ENCODE assay signal across 11 mouse cellular contexts in the genomic region with DNA sequence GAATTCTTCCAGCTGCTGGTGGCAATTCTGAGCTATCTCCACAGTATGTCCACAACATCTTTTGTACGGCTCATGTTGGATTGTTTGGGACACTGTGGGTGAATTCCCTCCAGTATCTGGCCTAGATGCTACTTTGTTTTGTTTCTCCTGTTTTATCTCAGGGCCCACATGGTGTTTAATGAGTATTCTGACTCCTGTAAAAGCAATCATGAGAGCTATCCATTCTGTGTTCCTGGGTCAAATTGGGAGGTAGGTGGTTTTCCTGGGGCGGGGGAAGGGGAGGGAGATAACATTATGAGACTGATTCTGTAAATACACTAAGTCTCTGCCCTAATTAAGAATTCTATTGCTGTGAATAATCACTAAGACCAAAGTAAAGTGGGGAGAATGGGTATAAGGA. TPM values are rescaled to one million over a fixed set of nuclear protein-coding genes. Genes with fewer than 3 reads are reported as not detected.
"Had no signal": no experiment of that assay in that cellular context is flagged by ENCODE, and none has a peak within 500 bp of the region (broad histone marks: within the 10 kb centered on the region; RNA-seq: fewer than 3 reads in every experiment).

No protein-coding gene starts in this region.

- DNase-seq: lung, adult 2 months; lung, postnatal 14 days; lung, postnatal 36 days; right cerebral cortex, postnatal 14 days; thymus, adult 2 months; thymus, postnatal 25 days; thymus, postnatal 4 days had no signal

RNA-seq across cellular contexts. Expression of gene Olfr686, which starts 22.1 kb away (rescaled TPM):
- total RNA-seq: megakaryocyte progenitor cell, adult 5-6 weeks; midbrain, postnatal 0 days; monocyte, adult 5-6 weeks; neutrophil, adult 5-6 weeks had no signal

RNA-seq across cellular contexts. Expression of gene Olfr685, which starts 43.6 kb away (rescaled TPM):
- total RNA-seq: megakaryocyte progenitor cell, adult 5-6 weeks; midbrain, postnatal 0 days; monocyte, adult 5-6 weeks; neutrophil, adult 5-6 weeks had no signal

RNA-seq across cellular contexts. Expression of gene Olfr688, which starts 58.5 kb away (rescaled TPM):
- total RNA-seq: megakaryocyte progenitor cell, adult 5-6 weeks; midbrain, postnatal 0 days; monocyte, adult 5-6 weeks; neutrophil, adult 5-6 weeks had no signal
